Mouse (Mus musculus): ENCODE measurements at regions not wholly inside any gene's neighbourhood (a gene's known extent, or its start where the extent isn't known, plus 50 kb on each side); places are given as distances from the start of the nearest gene placed in this dataset.

GRCm38 (mm10) chr4:84011941-84012340 lies 486.6 kb downstream of the Ccdc171 start:
- TF ChIP-seq CTCF (IDR thresholded peaks at IDR 0.05; ENCODE audit: control insufficient read depth, insufficient read depth, insufficient replicate concordance, low read depth, low read length) (no peak), POLR2A (IDR thresholded peaks at IDR 0.05; ENCODE audit: control insufficient read depth, low read depth, low read length) (no peak)
